Mouse (Mus musculus) cerebellum, adult 2 months (tissue): ENCODE measurements around the gene Stab1.
A peak's percentile ranks its signal among the peaks of the same experiment; 100 is the strongest.

Experiments
- CTCF ChIP-seq: fragments of 200-500 bp; IDR thresholded peaks from 2 replicates; pipeline ENCODE4 v1.5.1; 2011; ENCODE audit warnings: low read depth, mild to moderate bottlenecking, control low read depth, low read length, moderate library complexity, borderline replicate concordance; ENCODE audit not compliant: insufficient read depth
- POLR2A ChIP-seq: fragments of 200-500 bp; IDR thresholded peaks from 2 replicates; pipeline ENCODE4 v1.6.1; 2011; ENCODE audit warnings: low read length, control low read depth, borderline replicate concordance; ENCODE audit not compliant: insufficient read depth

DNA sequence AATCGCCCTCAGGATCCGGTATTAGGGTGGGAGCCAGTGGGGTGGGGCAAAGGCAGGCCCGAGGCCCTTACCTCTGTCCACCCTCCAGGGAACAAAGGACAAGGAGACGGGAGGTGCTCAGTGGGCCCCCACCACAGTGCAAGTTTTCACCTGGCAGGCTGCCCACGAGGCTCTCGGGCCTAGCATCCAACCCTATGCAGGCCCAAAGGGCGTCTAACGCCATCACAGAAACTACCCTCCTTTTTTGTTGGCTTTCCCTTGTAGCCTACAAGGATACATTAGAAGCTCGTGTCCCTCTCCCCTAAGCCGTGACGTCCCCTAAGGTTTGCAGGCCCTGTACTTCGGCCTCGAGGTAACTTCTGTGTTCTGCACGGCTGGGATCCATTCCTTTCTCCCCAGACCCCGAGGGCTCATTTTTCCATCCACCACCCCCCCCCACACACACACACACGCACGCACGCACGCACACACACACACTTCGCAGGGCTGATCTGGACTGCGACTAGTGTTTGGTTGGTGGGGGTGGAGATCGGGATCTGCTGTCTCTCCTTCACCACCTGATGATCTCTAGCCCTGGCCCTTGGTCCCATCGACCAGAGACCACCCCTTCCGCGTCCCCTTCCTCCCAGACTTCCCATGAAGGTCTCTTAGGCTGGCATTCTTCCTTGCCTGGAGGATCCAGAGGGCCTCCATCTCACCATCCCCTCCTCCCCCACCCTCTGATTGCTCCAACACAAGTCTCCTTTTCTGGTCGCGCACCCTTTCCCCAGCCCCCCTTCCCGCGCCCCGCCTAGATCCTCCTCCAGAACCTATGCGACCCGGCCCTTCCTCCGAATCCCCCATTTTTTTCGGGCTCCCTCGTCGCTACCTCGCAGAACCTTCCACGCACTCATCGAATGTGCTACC is 37.4 kb upstream of the Stab1 start:
- TF ChIP-seq POLR2A (0 out of 2 replicates have a peak, but pooled peaks have one; percentile 27), CTCF (no peak)
